Mouse (Mus musculus) T-cell, adult 2 months (primary cell): ENCODE measurements around the gene Gtpbp4.
"Not testable (repeated sequence)": the region's sequence is repeated elsewhere in the genome, so short reads cannot be mapped to it uniquely, and the experiment has no call there.

ENCODE experiments used
- DNase-seq: peaks from one replicate; pipeline ENCODE4 v3.0.0; 2022; ENCODE audit warnings: low spot score

The Gtpbp4 gene

DNA sequence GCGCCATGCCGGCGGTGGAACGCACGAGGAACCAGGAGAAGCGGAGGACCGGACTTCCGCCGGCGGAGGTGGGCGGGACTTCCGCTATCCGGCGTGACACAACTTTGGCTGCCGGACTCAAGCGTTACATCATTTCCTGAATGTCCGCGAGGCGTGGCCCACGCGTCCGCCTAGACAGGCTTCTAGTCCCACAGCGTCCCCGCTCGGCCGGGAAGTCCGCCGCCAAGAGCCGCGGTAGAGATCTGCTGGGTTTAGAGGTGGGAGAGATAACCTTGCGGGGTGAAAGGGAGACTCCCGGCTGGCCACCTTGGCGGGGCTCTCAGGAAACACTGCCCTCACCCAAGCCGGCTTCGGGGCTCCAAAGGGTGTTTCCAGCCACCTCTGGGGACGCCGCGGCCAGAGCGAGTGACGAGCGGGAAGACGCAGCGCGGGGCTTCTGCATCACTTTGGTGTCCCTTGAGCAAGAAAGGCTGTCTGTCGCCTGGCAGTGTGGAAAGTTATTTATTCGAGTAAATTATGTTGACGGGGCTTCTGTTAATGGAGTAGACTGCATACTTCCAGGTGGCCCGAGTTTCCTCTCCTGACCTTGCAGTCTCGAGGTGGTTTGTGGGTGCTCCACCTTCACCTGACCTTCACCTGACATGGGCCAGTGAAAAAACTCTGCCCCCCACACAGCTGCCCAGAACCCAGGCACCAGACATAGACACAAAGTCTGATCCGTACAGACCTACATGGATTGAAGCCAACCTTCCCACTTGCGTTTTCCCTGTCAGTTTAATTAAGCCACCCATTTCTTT lies at the start of gene Gtpbp4:
Gtpbp4 (minus strand) TSS at position 94 of the 797 bp plus-strand sequence.
- peak; percentile 97 for DNase-seq

DNA sequence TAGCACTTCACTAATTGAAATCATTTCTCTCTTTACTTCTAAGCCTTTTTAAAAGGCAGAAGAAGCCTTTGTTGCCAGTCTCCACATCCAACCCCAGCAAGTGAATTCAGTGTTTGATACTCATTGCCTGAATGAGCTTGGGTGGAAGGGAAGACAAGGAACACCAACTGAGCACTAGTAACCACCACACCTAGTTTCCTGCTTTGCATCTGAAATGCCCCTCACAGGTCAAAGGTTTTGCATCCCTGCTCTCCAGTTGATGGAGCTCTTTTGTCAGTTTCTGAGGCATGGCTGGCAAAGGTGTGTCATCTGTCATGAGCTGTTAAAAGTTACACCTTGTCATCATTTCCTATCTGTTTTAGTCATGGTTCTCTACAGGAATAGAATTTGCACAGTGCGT lies 48.8 kb upstream of the Gtpbp4 start:
- no peak for DNase-seq

DNA sequence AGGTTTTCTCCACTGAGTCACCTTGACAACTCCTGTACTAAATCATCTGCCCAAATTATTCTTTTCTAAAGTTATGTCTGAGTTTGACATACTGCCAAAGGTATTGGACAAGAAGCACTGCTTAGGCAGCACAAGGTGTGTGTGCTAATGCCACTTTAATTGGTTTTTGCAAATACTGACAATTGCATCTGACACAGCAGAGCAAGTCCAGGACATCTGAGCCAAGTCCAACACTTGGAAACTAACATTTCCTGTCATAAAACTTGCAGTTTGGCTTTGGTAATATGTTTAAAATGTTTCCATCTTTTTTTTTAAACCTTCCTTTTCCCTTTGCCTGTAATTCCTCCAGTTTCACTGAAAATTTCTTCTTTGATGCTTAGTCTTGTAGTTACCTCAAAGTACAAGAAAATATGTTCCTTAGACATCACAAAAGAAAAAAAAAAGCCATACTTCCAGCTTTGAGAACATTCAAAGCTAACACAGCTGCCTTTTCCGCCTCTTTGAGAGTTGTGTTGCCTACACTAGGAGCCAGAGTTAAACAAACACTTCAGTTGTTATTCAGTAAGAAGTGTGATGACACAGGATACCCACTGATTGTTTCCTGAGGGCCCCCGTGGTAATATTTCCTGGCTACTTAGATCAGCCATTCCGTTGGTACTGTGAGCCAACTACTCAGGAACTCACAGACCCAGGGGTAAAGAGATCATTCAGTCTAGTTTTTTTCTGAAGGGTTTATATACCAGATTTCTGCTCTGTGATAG lies 47.6 kb upstream of the Gtpbp4 start:
- no peak for DNase-seq

GRCm38 (mm10) chr13:9040626-9041025 lies 44.7 kb upstream of the Gtpbp4 start:
- DNase-seq, result no peak

- no peak for DNase-seq
These were observed 36.2 kb upstream of the Gtpbp4 start for GRCm38 (mm10) chr13:9031996-9032661.

DNA sequence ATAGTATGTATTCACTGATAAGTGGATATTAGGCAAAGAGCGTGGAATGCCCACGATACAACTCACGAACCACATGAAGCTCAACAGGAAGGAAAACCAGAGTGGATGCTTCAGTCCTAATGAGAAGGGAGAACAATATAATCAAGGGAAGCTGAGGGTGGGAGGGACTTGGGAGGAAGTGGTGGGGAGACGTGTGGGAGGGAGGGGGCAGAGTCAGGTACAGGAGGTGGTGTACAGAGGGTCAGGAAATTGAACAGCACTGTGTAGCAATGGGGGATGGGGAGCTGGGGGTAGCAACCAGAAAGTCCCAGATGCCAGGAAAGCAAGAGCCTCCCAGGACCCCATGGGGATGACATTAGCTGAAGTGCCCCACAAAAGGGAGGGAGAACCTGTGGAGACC lies 34.5 kb upstream of the Gtpbp4 start:
- DNase-seq, result peak; percentile 12

GRCm38 (mm10) chr13:9027251-9027650 lies 31.4 kb upstream of the Gtpbp4 start:
- peak; percentile 17 for DNase-seq

DNA sequence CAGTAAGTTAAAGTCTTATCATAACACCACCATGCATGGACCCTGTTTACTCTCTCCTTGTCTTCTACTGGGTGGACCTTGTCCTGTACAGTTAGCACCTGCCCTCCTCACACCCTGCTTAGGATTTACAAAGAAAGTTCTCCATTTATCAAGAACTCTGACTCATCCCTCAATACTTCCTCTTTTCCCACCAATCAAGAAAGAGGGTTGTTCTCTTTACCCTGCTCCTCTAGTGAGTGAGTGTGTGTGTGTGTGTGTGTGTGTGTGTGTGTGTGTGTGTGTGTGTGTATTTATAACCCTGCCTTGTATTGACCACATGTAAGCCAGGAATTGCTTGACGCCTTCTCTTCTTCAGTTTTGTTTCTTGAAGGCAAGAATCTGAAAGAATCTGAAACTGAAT lies 26.7 kb upstream of the Gtpbp4 start:
- DNase-seq, result no peak

DNA sequence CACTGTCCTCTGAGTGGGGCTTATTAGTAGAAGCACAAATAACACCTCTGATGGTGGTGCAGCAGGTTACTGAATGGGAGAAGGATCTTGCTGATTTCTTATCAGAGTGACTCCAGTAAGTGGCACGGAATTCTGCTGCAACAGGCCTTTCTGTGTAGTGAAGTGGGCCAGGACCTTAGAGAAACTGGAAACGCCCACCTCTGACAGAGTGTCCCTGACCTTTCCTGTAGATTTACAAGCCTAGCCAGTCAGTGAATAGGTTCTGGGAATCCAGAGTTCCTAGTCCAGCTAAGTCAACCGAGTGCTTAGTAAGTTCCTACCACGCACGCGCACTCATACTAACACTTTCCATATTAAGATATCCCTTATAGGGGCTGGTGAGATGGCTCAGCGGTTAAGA lies 25.7 kb upstream of the Gtpbp4 start:
- no peak for DNase-seq

DNA sequence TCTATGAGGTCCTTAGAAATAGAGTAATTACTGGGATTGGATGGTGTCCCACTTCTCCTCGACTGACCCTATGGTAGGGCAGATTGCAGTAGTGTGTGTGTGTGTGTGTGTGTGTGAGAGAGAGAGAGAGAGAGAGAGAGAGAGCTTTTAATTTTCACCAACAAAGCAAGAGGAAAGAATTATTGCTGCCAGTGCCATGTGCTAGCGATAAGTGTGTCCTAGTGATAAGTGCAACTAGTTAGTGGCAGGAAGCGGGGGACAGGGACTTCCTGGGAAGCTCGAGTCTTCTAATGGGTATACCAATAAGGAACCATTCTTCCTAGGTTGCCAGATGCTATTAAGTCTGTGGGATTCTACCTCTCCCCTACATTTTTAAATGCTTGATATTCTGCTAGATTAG lies 23.8 kb upstream of the Gtpbp4 start:
- DNase-seq, result no peak

GRCm38 (mm10) chr13:9018974-9019587 lies 23.2 kb upstream of the Gtpbp4 start:
- DNase-seq, result no peak

GRCm38 (mm10) chr13:9017190-9017589 lies 21.3 kb upstream of the Gtpbp4 start:
- DNase-seq, result no peak

GRCm38 (mm10) chr13:9014431-9014830 lies 18.5 kb upstream of the Gtpbp4 start:
- no peak for DNase-seq

DNA sequence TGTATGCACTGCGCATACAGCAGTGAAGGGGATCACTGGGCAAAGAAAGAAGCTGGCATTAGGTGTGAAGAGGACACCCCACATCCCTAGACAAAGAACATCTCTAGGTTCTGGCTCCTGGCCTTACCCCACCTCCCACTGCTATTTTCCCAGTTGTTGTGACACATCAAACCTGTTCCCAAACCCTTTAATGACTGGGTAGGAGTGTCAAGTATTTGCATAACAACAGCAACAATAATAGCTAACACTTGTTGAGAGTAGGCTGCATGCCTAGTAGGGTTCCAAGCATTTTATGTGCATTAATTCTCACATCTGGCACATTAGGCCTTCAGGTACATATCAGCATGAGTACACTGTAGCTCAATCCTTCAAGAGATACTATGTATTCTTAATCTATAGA lies 17.6 kb upstream of the Gtpbp4 start:
- DNase-seq, result no peak

DNA sequence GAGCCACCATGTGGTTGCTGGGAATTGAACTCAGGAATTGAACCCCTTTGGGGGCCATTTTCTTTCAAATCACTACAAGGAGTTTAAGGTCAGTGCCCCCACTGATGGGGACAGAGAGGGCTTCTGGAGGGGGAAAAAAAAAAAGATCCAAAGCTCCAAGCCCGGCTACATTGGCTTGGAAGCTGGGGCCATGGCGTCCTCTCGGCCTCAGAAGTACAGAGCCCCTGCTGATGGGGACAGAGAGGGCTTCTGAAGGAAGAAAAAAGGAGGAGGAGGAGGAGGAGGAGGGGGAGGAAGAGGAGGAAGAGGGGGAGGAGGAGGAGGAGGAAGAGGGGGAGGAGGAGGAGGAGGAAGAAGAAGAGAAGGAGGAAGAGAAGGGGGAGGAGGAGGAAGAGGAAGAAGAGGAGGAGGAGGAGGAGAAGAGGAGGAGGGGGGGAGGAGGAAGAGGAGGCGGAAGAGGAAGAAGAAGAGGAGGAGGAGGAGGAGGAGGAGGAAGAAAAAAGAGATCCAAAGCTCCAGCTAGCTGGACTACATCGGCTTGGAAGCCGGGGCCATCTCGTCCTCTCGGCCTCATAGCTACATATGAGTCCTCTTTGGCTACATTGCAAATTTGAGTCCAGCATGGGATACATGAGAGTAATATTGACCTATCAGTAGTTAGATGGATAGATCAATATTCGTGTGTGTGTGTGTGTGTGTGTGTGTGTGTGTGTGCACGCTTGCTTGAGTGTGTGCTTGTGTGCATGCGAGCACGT lies 15.9 kb upstream of the Gtpbp4 start:
- peak; percentile 53 for DNase-seq

DNA sequence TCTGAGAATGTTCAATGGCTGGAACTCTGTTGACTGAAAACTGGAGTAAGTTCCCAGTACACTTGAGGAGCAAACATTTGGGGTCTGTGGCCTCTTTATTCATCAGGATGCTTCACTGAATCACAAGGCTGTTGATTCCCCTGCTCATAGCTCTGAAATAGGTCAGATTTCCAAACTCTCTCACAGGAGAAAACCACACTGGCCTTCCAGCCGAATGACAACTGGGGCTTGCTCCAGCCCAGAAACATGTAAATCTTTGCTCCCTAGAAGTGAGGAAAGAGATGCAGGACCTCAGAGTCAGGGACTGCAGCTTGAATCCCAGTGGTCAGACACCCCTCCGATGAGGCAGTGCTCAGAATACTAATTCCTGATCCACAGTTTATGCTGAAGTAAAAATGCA lies 7.4 kb upstream of the Gtpbp4 start:
- no peak for DNase-seq

DNA sequence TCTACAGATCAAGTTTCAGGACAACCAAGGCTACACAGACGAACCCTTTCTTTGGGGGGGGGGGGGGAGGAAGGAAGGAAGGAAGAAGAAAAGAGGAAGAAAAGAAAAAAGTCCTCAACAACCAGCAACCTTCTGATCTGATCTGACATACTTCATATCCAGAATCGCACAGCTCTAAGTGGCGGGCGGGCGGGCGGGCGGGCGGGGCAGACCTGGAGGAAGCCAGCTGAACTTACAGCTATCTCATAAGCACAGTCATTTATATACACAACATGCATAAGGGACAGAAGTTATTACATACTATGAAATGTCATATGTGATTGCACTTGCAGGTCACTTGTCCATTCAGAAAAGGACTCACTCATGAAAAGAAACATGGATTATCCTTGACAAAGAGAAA lies 3.6 kb upstream of the Gtpbp4 start:
- no peak for DNase-seq

- DNase-seq, result not testable (repeated sequence)
These were observed 1.3 kb upstream of the Gtpbp4 start for GRCm38 (mm10) chr13:8997221-8997620.

GRCm38 (mm10) chr13:8995159-8995989 lies 509 bp downstream of the Gtpbp4 start:
- DNase-seq, result peak; percentile 52

- no peak for DNase-seq
These were observed 3.7 kb downstream of the Gtpbp4 start for GRCm38 (mm10) chr13:8992231-8992630.

DNA sequence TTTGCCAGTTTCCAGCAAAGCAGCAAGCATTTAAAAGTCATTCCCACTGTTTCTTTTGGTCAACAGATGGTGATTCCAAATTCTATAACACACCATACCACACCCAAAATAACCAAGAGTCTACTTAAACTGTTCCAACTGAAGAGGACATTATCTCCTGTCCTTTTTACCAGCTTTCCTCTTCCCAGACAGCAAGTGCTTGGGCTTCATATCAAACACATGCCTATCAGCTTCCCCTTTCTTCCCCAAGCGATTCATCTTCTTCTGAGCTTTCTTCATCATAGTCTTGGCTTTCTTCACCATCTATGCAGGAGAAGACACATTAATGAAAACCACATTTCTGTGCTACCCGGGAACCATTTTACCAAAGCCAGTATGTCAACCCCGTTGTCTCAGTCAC lies 22.9 kb downstream of the Gtpbp4 start:
- no peak for DNase-seq
